ENCODE assay signal across 9 mouse cellular contexts in the genomic region with DNA sequence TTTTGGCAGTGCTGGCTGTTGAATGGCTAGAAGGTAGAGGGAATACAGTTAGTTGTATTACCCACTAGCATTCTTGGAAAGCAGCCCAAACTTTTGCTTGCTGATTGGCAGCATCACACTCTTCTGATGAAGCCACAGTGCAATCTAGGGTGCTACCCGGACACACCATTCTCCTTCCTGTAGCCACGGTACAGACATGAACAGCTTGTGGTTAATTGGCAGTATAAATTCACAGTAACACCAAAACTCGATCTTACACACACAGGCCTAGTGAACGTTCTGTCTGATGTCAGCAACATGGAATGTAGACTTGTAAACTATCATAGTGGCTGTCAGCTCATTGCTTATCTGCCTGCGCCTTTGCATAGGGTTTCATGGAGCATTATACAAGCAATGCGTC.
DNase-seq lines count a peak whose midpoint lies in the region; ATAC-seq and TF ChIP-seq lines count a peak whose summit lies in the region.
"Had no signal": no experiment of that assay in that cellular context is flagged by ENCODE, and none has a peak within 500 bp of the region (broad histone marks: within the 10 kb centered on the region; RNA-seq: fewer than 3 reads in every experiment).

No protein-coding gene starts in this region.

- no peaks in the 10 kb centered on the region for H3K27me3 ChIP-seq in embryonic facial prominence, embryonic 14.5 days (replicated peaks; ENCODE audit: control insufficient read depth, insufficient read depth, low read length)
- no peaks in the 10 kb centered on the region for H3K27me3 ChIP-seq in embryonic facial prominence, embryonic 10.5 days (replicated peaks; ENCODE audit: low read depth, poor library complexity, severe bottlenecking)
- H3K27me3 ChIP-seq in limb, embryonic 14.5 days (ENCODE audit: control insufficient read depth, insufficient read depth, low read length): no peaks in the 10 kb centered on the region
- no peaks in the 10 kb centered on the region for H3K27me3 ChIP-seq in limb, embryonic 10.5 days (ENCODE audit: low read depth, poor library complexity, severe bottlenecking)
- no peaks in the 10 kb centered on the region for H3K27me3 ChIP-seq in Patski
- no peaks in the 10 kb centered on the region for H3K27me3 ChIP-seq in intestine, embryonic 16.5 days (replicated peaks; ENCODE audit: control insufficient read depth, insufficient read depth, low read length)
- H3K27me3 ChIP-seq in liver, embryonic 11.5 days (replicated peaks; ENCODE audit: control insufficient read depth, insufficient read depth, low read length): no peaks in the 10 kb centered on the region

- TF ChIP-seq CTCF in Patski (IDR thresholded peaks at IDR 0.05): no peak

- TF ChIP-seq POLR2A in limb, embryonic 14.5 days (IDR thresholded peaks at IDR 0.05; ENCODE audit: borderline replicate concordance, extremely low read depth, insufficient read depth, insufficient read length): no peak

- DNase-seq in embryonic facial prominence, embryonic 14.5 days (ENCODE audit: low spot score): peak; percentile 39
- DNase-seq in embryonic facial prominence, embryonic 10.5 days (ENCODE audit: low spot score): no peak
- no peak for DNase-seq in limb, embryonic 14.5 days (ENCODE audit: low spot score)
- DNase-seq in limb, embryonic 10.5 days (ENCODE audit: low spot score): no peak
- no peak for DNase-seq in Patski (ENCODE audit: low read depth, low spot score)
- no peak for DNase-seq in right cerebral cortex, postnatal 36 days (ENCODE audit: low spot score in 2 of 2)
- DNase-seq in liver, embryonic 11.5 days (ENCODE audit: low spot score): no peak
- DNase-seq: thymus, postnatal 25 days had no signal

- in situ Hi-C loops in Patski (cut with MboI; ENCODE audit: low pct_unique_long_range_greater_than_20kb): loop anchor here (25.0 kb wide), 1 partner anchor 127 kb away; no protein-coding TSS in a partner anchor

- no peak overlapping the region for H3K4me2 ChIP-seq in embryonic facial prominence, embryonic 14.5 days (ENCODE audit: low read depth, low read length)
- no peak overlapping the region for H3K4me2 ChIP-seq in limb, embryonic 14.5 days (replicated peaks; ENCODE audit: low read depth, low read length, severe bottlenecking)
- no peak overlapping the region for H3K4me2 ChIP-seq in intestine, embryonic 16.5 days (ENCODE audit: low read depth, low read length)
- H3K4me2 ChIP-seq in liver, embryonic 11.5 days: no peak overlapping the region

- 59% methylated on average over 6 of the region's 6 CpGs for WGBS in embryonic facial prominence, embryonic 14.5 days
- 87% methylated on average over 6 of the region's 6 CpGs for WGBS in embryonic facial prominence, embryonic 10.5 days
- 35% methylated on average over 6 of the region's 6 CpGs for WGBS in limb, embryonic 14.5 days
- 87% methylated on average over 6 of the region's 6 CpGs for WGBS in limb, embryonic 10.5 days
- 24% methylated on average over 6 of the region's 6 CpGs for WGBS in intestine, embryonic 16.5 days
- 58% methylated on average over 6 of the region's 6 CpGs for WGBS in liver, embryonic 11.5 days

- peak; percentile 45; the same call in 1 of the 2 replicates for ATAC-seq in embryonic facial prominence, embryonic 14.5 days (ENCODE audit: low read depth)
- peak; percentile 32; the same call in 1 of the 2 replicates for ATAC-seq in limb, embryonic 14.5 days (ENCODE audit: low FRiP score, low read depth)
- peak; percentile 12 for ATAC-seq in Patski
- peak; percentile 53 for ATAC-seq in intestine, embryonic 16.5 days
- no peak for ATAC-seq in liver, embryonic 11.5 days (replicated peaks; ENCODE audit: low FRiP score)

- peaks cover 20% of the 10 kb centered on the region for H3K4me1 ChIP-seq in embryonic facial prominence, embryonic 14.5 days (ENCODE audit: control insufficient read depth, insufficient read depth, low read length)
- H3K4me1 ChIP-seq in embryonic facial prominence, embryonic 10.5 days: peaks cover 42% of the 10 kb centered on the region
- peaks cover 25% of the 10 kb centered on the region for H3K4me1 ChIP-seq in limb, embryonic 14.5 days (ENCODE audit: control insufficient read depth, insufficient read depth, low read length)
- peaks cover 16% of the 10 kb centered on the region for H3K4me1 ChIP-seq in limb, embryonic 10.5 days
- peaks cover 32% of the 10 kb centered on the region for H3K4me1 ChIP-seq in intestine, embryonic 16.5 days (ENCODE audit: control insufficient read depth, insufficient read depth, low read length)
- H3K4me1 ChIP-seq in liver, embryonic 11.5 days (replicated peaks; ENCODE audit: control insufficient read depth, insufficient read depth, low read length): peaks cover 4% of the 10 kb centered on the region; the same call in 1 of the 2 replicates

- CTCF ChIA-PET in Patski (lab: Charles Lee): interaction anchor here (0.9 to 1.6 kb wide), 5 partner anchors 8 to 217 kb away, joined by 3 to 5 read pairs (median 3); no protein-coding TSS in a partner anchor

- POLR2A ChIA-PET in Patski (lab: Charles Lee): no interaction called here

- no peaks in the 10 kb centered on the region for H3K36me3 ChIP-seq in embryonic facial prominence, embryonic 14.5 days (ENCODE audit: control insufficient read depth, insufficient read depth, low read length)
- no peaks in the 10 kb centered on the region for H3K36me3 ChIP-seq in embryonic facial prominence, embryonic 10.5 days (replicated peaks)
- H3K36me3 ChIP-seq in limb, embryonic 14.5 days (ENCODE audit: control insufficient read depth, insufficient read depth, low read length): no peaks in the 10 kb centered on the region
- H3K36me3 ChIP-seq in limb, embryonic 10.5 days: no peaks in the 10 kb centered on the region
- H3K36me3 ChIP-seq in intestine, embryonic 16.5 days (ENCODE audit: control insufficient read depth, insufficient read depth, low read length): no peaks in the 10 kb centered on the region
- H3K36me3 ChIP-seq in liver, embryonic 11.5 days (ENCODE audit: control insufficient read depth, insufficient read depth, low read length): no peaks in the 10 kb centered on the region

- no peak overlapping the region for H3K4me3 ChIP-seq in embryonic facial prominence, embryonic 14.5 days (ENCODE audit: low read depth, low read length)
- no peak overlapping the region for H3K4me3 ChIP-seq in embryonic facial prominence, embryonic 10.5 days
- no peak overlapping the region for H3K4me3 ChIP-seq in limb, embryonic 14.5 days (replicated peaks; ENCODE audit: low read length)
- no peak overlapping the region for H3K4me3 ChIP-seq in limb, embryonic 10.5 days
- no peak overlapping the region for H3K4me3 ChIP-seq in intestine, embryonic 16.5 days (ENCODE audit: low read length)
- H3K4me3 ChIP-seq in liver, embryonic 11.5 days (ENCODE audit: low read depth, low read length): no peak overlapping the region

- H3K9me3 ChIP-seq in embryonic facial prominence, embryonic 14.5 days (ENCODE audit: control insufficient read depth, low read length): no peaks in the 10 kb centered on the region
- no peaks in the 10 kb centered on the region for H3K9me3 ChIP-seq in embryonic facial prominence, embryonic 10.5 days
- no peaks in the 10 kb centered on the region for H3K9me3 ChIP-seq in limb, embryonic 14.5 days (ENCODE audit: control insufficient read depth, low read length)
- H3K9me3 ChIP-seq in limb, embryonic 10.5 days (replicated peaks): no peaks in the 10 kb centered on the region
- no peaks in the 10 kb centered on the region for H3K9me3 ChIP-seq in intestine, embryonic 16.5 days (ENCODE audit: control insufficient read depth, low read length)
- H3K9me3 ChIP-seq in liver, embryonic 11.5 days (ENCODE audit: control insufficient read depth, low read length): no peaks in the 10 kb centered on the region

- no peak overlapping the region for H3K9ac ChIP-seq in embryonic facial prominence, embryonic 14.5 days (ENCODE audit: low read depth, low read length)
- no peak overlapping the region for H3K9ac ChIP-seq in limb, embryonic 14.5 days (ENCODE audit: low read depth, low read length, severe bottlenecking)
- no peak overlapping the region for H3K9ac ChIP-seq in intestine, embryonic 16.5 days (ENCODE audit: low read depth, low read length)
- H3K9ac ChIP-seq in liver, embryonic 11.5 days (ENCODE audit: low read depth, low read length): no peak overlapping the region

- no peak overlapping the region for H3K27ac ChIP-seq in embryonic facial prominence, embryonic 14.5 days (replicated peaks; ENCODE audit: low read depth, low read length)
- H3K27ac ChIP-seq in embryonic facial prominence, embryonic 10.5 days (replicated peaks): no peak overlapping the region
- H3K27ac ChIP-seq in limb, embryonic 14.5 days (replicated peaks; ENCODE audit: low read depth, low read length): no peak overlapping the region
- no peak overlapping the region for H3K27ac ChIP-seq in limb, embryonic 10.5 days
- H3K27ac ChIP-seq in intestine, embryonic 16.5 days (ENCODE audit: low read length): 0 out of 2 replicates have a peak overlapping the region, but pooled peaks have one; percentile 29
- H3K27ac ChIP-seq in liver, embryonic 11.5 days (ENCODE audit: low read depth, low read length): no peak overlapping the region
